Mouse (Mus musculus) C2C12 (cell line): ENCODE measurements around the gene Ak1. TPM values are rescaled to one million over a fixed set of nuclear protein-coding genes. Genes with fewer than 3 reads are reported as not detected.

Experiments
- H3K27me3 ChIP-seq: one replicate; pipeline ENCODE4 v1.6.1; 2011; ENCODE audit not compliant: control insufficient read depth, insufficient read depth, insufficient read length
- H3K36me3 ChIP-seq: one replicate; pipeline ENCODE4 v1.6.1; 2011; ENCODE audit not compliant: control insufficient read depth, insufficient read depth
- H3K4me3 ChIP-seq: one replicate; pipeline ENCODE4 v1.5.1; 2011; ENCODE audit warnings: mild to moderate bottlenecking, control low read depth; ENCODE audit not compliant: poor library complexity, insufficient read depth, severe bottlenecking
- H3K79me2 ChIP-seq: one replicate; pipeline ENCODE4 v1.6.1; 2011; ENCODE audit not compliant: control insufficient read depth, insufficient read depth
- H3K79me3 ChIP-seq: one replicate; pipeline ENCODE4 v1.6.1; 2011; ENCODE audit warnings: low read depth, control low read depth
- H3ac ChIP-seq: one replicate; pipeline ENCODE3; 2011; ENCODE audit warnings: low read depth; ENCODE audit not compliant: control insufficient read depth, insufficient read length
- CEBPB ChIP-seq: IDR thresholded peaks from one replicate; pipeline ENCODE4 v1.6.1; 2011; ENCODE audit warnings: low read depth, mild to moderate bottlenecking, control low read depth, moderate library complexity
- CTCF ChIP-seq: IDR thresholded peaks from one replicate; pipeline ENCODE4 v1.5.1; 2011; ENCODE audit not compliant: control insufficient read depth, insufficient read depth, insufficient read length
- FOSL1 ChIP-seq: IDR thresholded peaks from one replicate; pipeline ENCODE4 v1.8.0; 2011; ENCODE audit warnings: mild to moderate bottlenecking, low read length; ENCODE audit not compliant: poor library complexity, insufficient read depth, severe bottlenecking
- MAX ChIP-seq: IDR thresholded peaks from one replicate; pipeline ENCODE4 v1.6.1; 2011; ENCODE audit warnings: mild to moderate bottlenecking, control low read depth
- MYOD1 ChIP-seq: IDR thresholded peaks from one replicate; pipeline ENCODE4 v1.6.1; 2011; ENCODE audit warnings: low read depth; ENCODE audit not compliant: control insufficient read depth, insufficient read length
- MYOG ChIP-seq: IDR thresholded peaks from one replicate; pipeline ENCODE4 v1.6.1; 2011; ENCODE audit not compliant: control insufficient read depth, insufficient read length; ENCODE audit errors: extremely low read depth
- USF1 ChIP-seq: IDR thresholded peaks from one replicate; pipeline ENCODE4 v1.6.1; 2011; ENCODE audit warnings: low read depth, mild to moderate bottlenecking, control low read depth, moderate library complexity
- polyA plus RNA-seq: library from polyadenylated mRNA; unstranded; fragments of >200 nt; fragmentation: generic; extraction: Trizol; gene quantifications from one replicate; pipeline ENCODE4 v1.2.1, GENCODE M21; 2012; ENCODE audit warnings: missing spikeins

Gene Ak1
- polyA plus RNA-seq, 1 experiment = 184 TPM

DNA sequence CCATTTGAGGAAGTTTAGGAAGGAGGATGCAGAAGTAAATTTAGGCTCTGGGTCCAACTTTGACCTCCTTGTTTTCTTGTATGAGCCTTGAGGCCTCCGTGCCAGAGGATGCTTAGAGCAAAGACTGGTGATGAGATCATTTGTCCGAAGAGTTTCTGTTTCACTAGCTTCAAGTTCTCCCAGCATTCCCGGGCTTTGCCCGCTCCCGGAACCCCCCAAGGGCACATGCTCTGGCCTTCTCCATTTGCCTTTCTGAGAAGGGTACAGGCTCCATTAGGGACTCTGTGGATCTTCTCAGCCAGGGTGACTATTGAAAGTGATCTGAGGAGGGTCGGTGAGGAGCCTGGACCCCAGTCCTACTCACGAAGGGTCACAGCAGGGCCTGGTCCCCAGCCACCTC lies 25.8 kb downstream of the Ak1 start:
- H3K27me3 ChIP-seq = no peaks in the 10 kb centered on the region

DNA sequence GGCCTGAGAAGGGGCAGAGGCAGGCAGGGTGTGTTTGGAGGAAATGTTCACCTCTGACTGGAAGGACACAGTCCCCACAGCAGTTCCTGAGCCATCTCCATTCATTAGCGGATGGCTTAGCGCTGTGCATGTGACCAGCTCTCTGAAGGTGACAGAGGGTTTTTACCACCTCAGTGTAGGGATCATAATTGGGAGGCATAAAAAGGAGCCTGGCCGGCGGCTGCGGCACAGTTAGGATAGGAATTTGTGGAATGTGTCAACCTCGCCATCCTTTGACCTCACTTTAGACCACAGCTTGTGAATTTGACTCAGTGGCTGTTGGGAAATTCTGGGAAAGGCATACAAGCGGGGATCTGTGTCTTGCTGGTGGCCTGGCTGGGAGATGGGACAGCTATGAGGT lies 32.2 kb downstream of the Ak1 start:
- no peaks in the 10 kb centered on the region for H3K36me3 ChIP-seq
- no peaks in the 10 kb centered on the region for H3K79me2 ChIP-seq
- H3ac ChIP-seq = no peak overlapping the region
- H3K27me3 ChIP-seq = no peaks in the 10 kb centered on the region
- no peaks in the 10 kb centered on the region for H3K79me3 ChIP-seq
- TF ChIP-seq MYOD1 (no peak), CEBPB (peak; percentile 86), MAX (peak; percentile 39), MYOG (no peak), FOSL1 (no peak), CTCF (no peak), USF1 (peak; percentile 62)
- no peak overlapping the region for H3K4me3 ChIP-seq

More for the DNA sequence above, 25.8 kb downstream of the Ak1 start:
- H3K79me3 ChIP-seq = no peaks in the 10 kb centered on the region
- TF ChIP-seq MYOG = no peak
- TF ChIP-seq MAX = no peak
- no peak overlapping the region for H3ac ChIP-seq
- no peaks in the 10 kb centered on the region for H3K36me3 ChIP-seq
- no peaks in the 10 kb centered on the region for H3K79me2 ChIP-seq
- no peak overlapping the region for H3K4me3 ChIP-seq

DNA sequence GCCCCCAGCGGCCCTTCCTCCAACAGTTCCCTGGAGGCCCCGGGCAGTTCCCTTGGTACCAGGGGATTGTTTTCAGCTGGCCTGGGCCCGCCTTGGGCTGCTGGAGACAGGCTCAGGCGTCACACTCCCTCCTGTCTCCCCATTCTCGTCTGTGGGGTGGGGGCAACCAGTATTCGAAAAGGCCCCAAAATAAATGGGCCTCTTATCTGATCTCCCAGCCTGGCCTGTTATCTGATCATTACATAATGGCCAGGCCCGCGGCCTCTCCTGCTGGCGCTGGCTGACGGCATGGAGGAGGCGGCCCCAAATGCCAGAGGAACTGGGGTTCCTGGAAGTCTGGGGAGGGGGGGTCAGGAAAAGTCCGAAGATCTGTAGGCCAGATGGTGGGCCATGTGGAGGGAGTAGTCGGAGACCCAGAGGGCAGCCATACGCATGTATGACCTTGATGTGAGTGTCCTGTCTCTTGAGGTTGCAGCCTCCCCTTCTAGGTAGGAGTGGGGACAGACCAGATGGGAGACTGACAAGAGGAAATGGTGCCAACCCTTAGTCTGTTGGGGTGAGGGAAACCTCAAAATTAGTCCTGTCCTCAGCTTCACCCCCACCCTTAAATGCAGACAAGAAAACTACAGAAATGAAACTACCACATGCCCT lies 33.3 kb downstream of the Ak1 start:
- Histone ChIP-seq H3K4me3 (no peak overlapping the region), H3K27me3 (no peaks in the 10 kb centered on the region), H3ac (no peak overlapping the region), H3K79me2 (no peaks in the 10 kb centered on the region), H3K79me3 (no peaks in the 10 kb centered on the region), H3K36me3 (no peaks in the 10 kb centered on the region)
- no peak for TF ChIP-seq FOSL1

DNA sequence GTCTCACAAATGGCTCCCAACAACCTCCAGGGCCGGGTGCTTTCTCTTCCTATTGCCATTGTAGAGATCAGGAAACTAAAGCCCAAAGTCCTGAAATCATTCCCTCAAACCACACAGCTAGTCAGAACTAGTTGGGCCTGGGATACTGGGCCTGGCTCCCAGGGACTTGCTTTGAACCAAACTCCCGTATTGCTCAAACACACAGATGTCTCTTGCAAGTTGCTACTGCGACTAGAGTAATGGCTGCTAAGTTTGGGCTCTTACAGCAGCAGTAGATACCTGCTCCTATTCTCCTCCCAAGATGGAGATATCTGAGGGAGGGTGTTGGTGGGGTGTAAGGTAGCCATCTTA lies 33.8 kb downstream of the Ak1 start:
- no peaks in the 10 kb centered on the region for H3K79me2 ChIP-seq
- H3K79me3 ChIP-seq = no peaks in the 10 kb centered on the region
- no peaks in the 10 kb centered on the region for H3K36me3 ChIP-seq
- no peak overlapping the region for H3ac ChIP-seq
- no peaks in the 10 kb centered on the region for H3K27me3 ChIP-seq
- no peak overlapping the region for H3K4me3 ChIP-seq
- TF ChIP-seq CEBPB (no peak), MAX (no peak), USF1 (no peak), MYOD1 (no peak), MYOG (no peak), CTCF (no peak), FOSL1 (no peak)

DNA sequence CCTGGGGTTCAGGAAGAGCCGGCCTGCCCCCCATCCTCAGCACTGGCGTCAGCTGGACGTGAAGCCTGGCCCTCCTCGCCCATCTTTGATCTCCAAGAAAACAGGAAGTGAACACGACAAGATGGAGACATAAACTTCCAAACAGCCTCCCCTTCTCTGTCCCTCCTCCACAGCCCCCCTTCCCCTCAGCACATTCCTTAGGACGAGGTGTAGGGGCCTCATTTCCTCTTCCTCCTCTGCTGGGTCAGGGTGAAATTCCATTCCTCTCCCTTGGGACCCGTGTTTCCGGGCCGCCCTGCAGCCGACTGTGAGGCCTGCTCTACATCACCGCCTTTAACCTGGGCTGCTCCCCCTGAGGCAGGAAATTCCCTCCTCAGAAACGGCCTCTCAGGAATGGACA lies 34.3 kb downstream of the Ak1 start:
- Histone ChIP-seq H3K79me3 (no peaks in the 10 kb centered on the region), H3ac (no peak overlapping the region), H3K27me3 (no peaks in the 10 kb centered on the region), H3K79me2 (no peaks in the 10 kb centered on the region), H3K4me3 (no peak overlapping the region), H3K36me3 (no peaks in the 10 kb centered on the region)
- TF ChIP-seq CTCF (no peak), MAX (no peak), CEBPB (no peak), USF1 (no peak)

DNA sequence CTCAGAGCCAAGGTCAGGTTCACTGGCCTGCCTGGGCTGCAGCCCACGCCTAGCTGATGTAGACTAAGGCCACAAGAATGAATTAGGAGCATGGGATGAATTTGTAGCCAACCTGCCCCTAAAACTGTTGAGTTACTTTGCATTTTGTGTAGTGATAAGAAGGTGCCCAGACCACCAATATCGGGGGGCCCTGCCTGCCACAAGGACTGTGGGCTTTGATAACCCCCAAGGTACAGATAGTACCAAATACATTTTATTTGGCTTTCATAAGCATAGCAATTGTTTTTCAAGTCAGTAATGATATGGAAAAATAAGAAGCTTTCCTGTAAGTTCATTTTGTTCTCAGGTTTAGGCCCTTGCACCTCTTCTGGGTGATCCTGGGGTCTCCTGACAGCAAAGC lies 37.3 kb downstream of the Ak1 start:
- no peaks in the 10 kb centered on the region for H3K27me3 ChIP-seq
- no peak for TF ChIP-seq USF1
- no peaks in the 10 kb centered on the region for H3K79me2 ChIP-seq
- H3K36me3 ChIP-seq = no peaks in the 10 kb centered on the region
- no peaks in the 10 kb centered on the region for H3K79me3 ChIP-seq
- no peak overlapping the region for H3ac ChIP-seq
- no peak overlapping the region for H3K4me3 ChIP-seq
